Mouse (Mus musculus) lung, adult 2 months (tissue): ENCODE data around the gene Gp1ba.

Source experiments
- CTCF ChIP-seq: fragments of 200-500 bp; IDR thresholded peaks from 2 replicates; pipeline ENCODE4 v1.5.1; 2011; ENCODE audit warnings: mild to moderate bottlenecking, low read length, control low read depth; ENCODE audit not compliant: insufficient read depth
- POLR2A ChIP-seq: fragments of 200-500 bp; IDR thresholded peaks from 2 replicates; pipeline ENCODE4 v1.6.1; 2011; ENCODE audit warnings: low read depth, mild to moderate bottlenecking, control low read depth, low read length, borderline replicate concordance; ENCODE audit errors: extremely low read depth

DNA sequence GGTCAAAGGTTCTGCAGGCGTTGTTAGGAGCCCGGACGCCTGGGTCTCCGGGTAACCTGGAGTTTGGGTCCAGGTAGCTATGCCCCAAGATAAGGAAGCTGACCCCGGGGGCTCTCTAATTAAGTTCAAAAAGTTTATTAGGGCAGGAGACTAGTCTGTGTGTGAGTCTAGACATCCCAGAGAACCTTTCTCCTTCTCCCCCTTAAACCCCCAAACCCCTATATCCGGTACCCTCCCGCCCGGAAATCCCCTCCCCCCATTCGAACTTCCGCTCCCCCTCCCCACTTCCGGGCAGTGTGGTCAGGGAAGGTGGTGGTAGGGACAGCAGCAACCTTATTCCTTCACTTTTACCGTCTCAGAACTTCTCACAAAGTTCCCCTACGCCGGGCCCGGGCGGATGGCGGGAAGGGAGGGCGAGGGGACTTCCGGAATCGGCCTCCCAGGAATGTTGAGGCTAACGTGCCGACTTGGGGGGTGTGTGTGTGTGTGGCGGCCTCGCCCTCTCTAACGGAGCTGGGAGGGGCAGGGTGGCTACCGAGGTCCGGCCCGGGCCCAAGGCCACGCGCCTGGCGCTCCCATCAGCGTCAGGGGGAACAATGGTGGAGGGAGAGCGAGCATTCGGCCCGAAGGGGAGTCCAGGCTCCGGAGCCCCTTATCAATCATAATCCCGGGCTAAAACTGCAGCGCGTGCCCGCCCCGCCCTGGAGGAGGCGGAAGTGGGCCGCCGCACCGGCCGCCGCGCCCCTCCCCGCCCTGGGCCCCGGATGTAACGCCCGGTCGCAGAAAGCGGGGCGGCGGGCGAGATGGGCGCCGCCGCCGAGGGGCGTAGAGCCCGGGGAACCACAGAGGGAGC lies 14.6 kb downstream of the Gp1ba start:
- TF ChIP-seq CTCF: no peak
- no peak; the same call in 1 of the 2 replicates for TF ChIP-seq POLR2A
